Mouse (Mus musculus) limb, embryonic 10.5 days (tissue): ENCODE measurements around the gene Ttc24. TPM values are rescaled to one million over a fixed set of nuclear protein-coding genes. Genes with fewer than 3 reads are reported as not detected.

Experiments
- DNase-seq: peaks from one replicate; pipeline ENCODE4 v3.0.0-alpha.2; 2017; ENCODE audit warnings: low spot score
- H3K27ac ChIP-seq: fragments of 300-500 bp; sonication (generic); 2 replicates; pipeline ENCODE4 v1.5.1; 2016; ENCODE audit warnings: mild to moderate bottlenecking
- H3K27me3 ChIP-seq: fragments of 300-500 bp; sonication (generic); 2 replicates; pipeline ENCODE4 v1.6.1; 2016; ENCODE audit warnings: low read depth, mild to moderate bottlenecking; ENCODE audit not compliant: poor library complexity, severe bottlenecking
- H3K36me3 ChIP-seq: fragments of 300-500 bp; sonication (generic); 2 replicates; pipeline ENCODE4 v1.6.1; 2016; ENCODE audit warnings: mild to moderate bottlenecking, moderate library complexity
- H3K4me1 ChIP-seq: fragments of 300-500 bp; sonication (generic); 2 replicates; pipeline ENCODE4 v1.6.1; 2016
- H3K4me3 ChIP-seq: fragments of 300-500 bp; sonication (generic); 2 replicates; pipeline ENCODE4 v1.5.1; 2016; ENCODE audit warnings: mild to moderate bottlenecking, moderate library complexity
- H3K9me3 ChIP-seq: fragments of 300-500 bp; sonication (generic); replicated peaks from 2 replicates; pipeline ENCODE4 v1.6.1; 2016; ENCODE audit warnings: mild to moderate bottlenecking
- WGBS: fragments of 180-500 bp; shearing (Covaris S2); methylation state at CpG from one replicate; pipeline ENCODE4 v1.1.7; 2016; 5-methylcytosine and 5-hydroxymethylcytosine counted together
- polyA plus RNA-seq: library from polyadenylated mRNA; unstranded; fragments of >200 nt; fragmentation: Nextera tagmentation; extraction: Ambion mirVana; gene quantifications from 2 replicates; pipeline ENCODE4 v1.2.1, GENCODE M21; 2016

Gene Ttc24
- polyA plus RNA-seq, 1 experiment from 2014 or later = not detected

- Histone ChIP-seq H3K36me3 (peaks cover 93% of the 10 kb centered on the region), H3K27ac (no peak overlapping the region), H3K4me3 (no peak overlapping the region), H3K9me3 (no peaks in the 10 kb centered on the region), H3K27me3 (no peaks in the 10 kb centered on the region), H3K4me1 (0 out of 2 replicates have a peak, but pooled peaks cover under 1% of the 10 kb centered on the region)
- no peak for DNase-seq
- 85% methylated on average over 6 of the region's 6 CpGs for WGBS
Observed at GRCm38 (mm10) chr3:88097666-88098065, 19.6 kb upstream of the Ttc24 start.

DNA sequence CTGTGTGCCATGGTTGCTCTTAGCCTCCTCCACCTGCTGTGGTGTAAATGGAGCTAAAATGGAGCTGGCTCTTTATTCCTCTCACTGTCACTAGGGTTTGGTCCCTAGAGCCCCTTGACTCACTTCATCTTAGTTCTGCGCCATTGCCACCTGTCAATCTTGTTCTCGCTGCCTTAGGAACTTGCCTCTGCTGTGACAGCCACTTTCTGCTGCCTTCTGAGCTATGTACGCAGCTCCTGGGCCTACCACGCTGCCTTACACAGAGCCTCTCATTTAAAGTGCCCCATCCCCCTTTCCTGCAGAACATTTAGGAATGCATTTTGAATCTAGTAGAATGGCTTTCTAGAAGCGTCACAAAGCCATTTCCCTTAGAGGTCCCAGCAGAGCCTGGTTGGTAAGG is 16.0 kb upstream of the Ttc24 start:
- Histone ChIP-seq H3K4me3 (no peak overlapping the region), H3K4me1 (no peaks in the 10 kb centered on the region), H3K9me3 (no peaks in the 10 kb centered on the region), H3K27me3 (no peaks in the 10 kb centered on the region), H3K36me3 (peaks cover 97% of the 10 kb centered on the region), H3K27ac (no peak overlapping the region)
- DNase-seq = no peak
- WGBS = 90% methylated on average over 5 of the region's 5 CpGs

- H3K27ac ChIP-seq = no peak overlapping the region
- H3K4me1 ChIP-seq = no peaks in the 10 kb centered on the region
- no peak for DNase-seq
- H3K27me3 ChIP-seq = no peaks in the 10 kb centered on the region
- 96% methylated on average over 6 of the region's 6 CpGs for WGBS
- H3K4me3 ChIP-seq = no peak overlapping the region
- peaks cover 94% of the 10 kb centered on the region for H3K36me3 ChIP-seq
- H3K9me3 ChIP-seq = no peaks in the 10 kb centered on the region
Observed at GRCm38 (mm10) chr3:88090616-88091015, 12.5 kb upstream of the Ttc24 start.

DNA sequence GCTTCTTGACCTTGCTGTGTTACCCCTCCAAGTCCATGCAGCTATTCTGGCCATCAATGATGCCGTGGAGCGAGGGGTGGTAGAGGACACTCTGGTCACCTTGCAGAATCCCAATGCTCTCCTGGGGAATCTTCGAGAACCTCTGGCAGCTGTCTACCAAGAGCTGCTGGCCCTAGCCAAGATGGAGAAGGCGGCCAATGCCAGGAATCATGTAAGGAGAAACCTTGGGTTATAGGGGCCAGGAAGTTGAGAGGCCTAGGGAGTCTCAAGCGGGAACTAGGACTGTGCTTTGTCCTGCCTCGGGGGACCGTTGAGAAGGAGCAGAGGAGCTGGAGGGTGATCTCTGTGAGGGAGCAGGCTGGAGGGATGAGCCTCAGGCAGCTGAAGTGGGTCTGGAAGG is 12.0 kb upstream of the Ttc24 start:
- 92% methylated on average over 7 of the region's 7 CpGs for WGBS
- H3K36me3 ChIP-seq = peaks cover 94% of the 10 kb centered on the region

DNA sequence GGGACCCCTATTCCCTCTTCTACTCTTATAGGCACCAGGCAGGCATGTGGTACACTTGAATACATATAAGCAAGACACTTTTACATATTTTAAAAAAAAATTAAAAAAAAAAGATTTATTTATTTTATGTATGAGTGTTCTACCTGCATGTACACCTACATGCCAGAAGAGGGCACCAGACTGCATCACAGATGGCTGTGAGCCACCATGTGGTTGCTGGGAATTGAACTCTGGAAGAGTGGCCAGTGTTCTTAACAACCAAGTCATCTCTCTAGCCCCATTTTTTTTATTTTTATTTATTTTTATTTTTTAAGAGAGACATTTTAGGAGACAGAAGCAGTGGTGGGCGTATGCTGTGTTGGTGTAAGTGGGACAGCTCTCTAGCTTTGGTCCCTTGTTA is 9.6 kb upstream of the Ttc24 start:
- Histone ChIP-seq H3K4me1 (peaks cover 6% of the 10 kb centered on the region), H3K9me3 (no peaks in the 10 kb centered on the region), H3K36me3 (peaks cover 84% of the 10 kb centered on the region), H3K4me3 (no peak overlapping the region), H3K27me3 (no peaks in the 10 kb centered on the region), H3K27ac (no peak overlapping the region)
- DNase-seq = no peak
- WGBS = 78% methylated on average over 1 of the region's 1 CpGs

More for the DNA sequence above, 12.0 kb upstream of the Ttc24 start:
- H3K9me3 ChIP-seq = no peaks in the 10 kb centered on the region
- no peaks in the 10 kb centered on the region for H3K27me3 ChIP-seq
- H3K4me1 ChIP-seq = no peaks in the 10 kb centered on the region
- no peak overlapping the region for H3K27ac ChIP-seq
- DNase-seq = no peak
- H3K4me3 ChIP-seq = no peak overlapping the region

DNA sequence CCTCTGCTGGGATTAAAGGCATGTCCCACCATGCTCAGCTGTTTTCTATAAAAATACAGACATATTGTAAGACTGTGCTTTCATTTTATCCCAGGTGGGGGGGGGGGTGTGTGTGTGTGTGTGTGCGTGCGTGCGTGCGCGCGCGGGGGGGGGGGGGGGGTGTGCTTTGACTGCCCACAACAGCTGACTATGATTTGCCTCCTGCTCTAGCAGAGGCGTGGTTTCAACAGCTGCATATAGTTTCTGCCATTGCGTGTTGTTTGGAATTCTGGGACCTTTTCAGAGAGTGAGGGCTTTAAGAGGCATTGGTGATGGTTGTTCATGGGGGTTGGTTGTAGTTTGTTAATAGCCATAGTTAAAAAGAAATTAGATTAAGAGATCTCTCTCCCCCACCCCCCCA is 7.4 kb upstream of the Ttc24 start:
- no peaks in the 10 kb centered on the region for H3K9me3 ChIP-seq
- no peaks in the 10 kb centered on the region for H3K27me3 ChIP-seq
- 95% methylated on average over 9 of the region's 9 CpGs for WGBS
- no peak for DNase-seq
- H3K27ac ChIP-seq = no peak overlapping the region
- H3K4me3 ChIP-seq = no peak overlapping the region
- peaks cover 19% of the 10 kb centered on the region for H3K4me1 ChIP-seq
- peaks cover 62% of the 10 kb centered on the region for H3K36me3 ChIP-seq

- 93% methylated on average over 2 of the region's 2 CpGs for WGBS
- Histone ChIP-seq H3K36me3 (peaks cover 47% of the 10 kb centered on the region), H3K9me3 (no peaks in the 10 kb centered on the region), H3K4me3 (no peak overlapping the region), H3K4me1 (peaks cover 19% of the 10 kb centered on the region), H3K27ac (no peak overlapping the region), H3K27me3 (no peaks in the 10 kb centered on the region)
- no peak for DNase-seq
Observed at GRCm38 (mm10) chr3:88084001-88084400, 5.9 kb upstream of the Ttc24 start.

- 34% methylated on average over 4 of the region's 4 CpGs for WGBS
- Histone ChIP-seq H3K4me1 (peaks cover 19% of the 10 kb centered on the region), H3K36me3 (peaks cover 36% of the 10 kb centered on the region), H3K27me3 (no peaks in the 10 kb centered on the region), H3K27ac (0 out of 2 replicates have a peak overlapping the region, but pooled peaks have one; percentile 6), H3K4me3 (peak overlapping the region; percentile 77), H3K9me3 (no peaks in the 10 kb centered on the region)
- DNase-seq = no peak
Observed at GRCm38 (mm10) chr3:88082663-88083062, 4.6 kb upstream of the Ttc24 start.

DNA sequence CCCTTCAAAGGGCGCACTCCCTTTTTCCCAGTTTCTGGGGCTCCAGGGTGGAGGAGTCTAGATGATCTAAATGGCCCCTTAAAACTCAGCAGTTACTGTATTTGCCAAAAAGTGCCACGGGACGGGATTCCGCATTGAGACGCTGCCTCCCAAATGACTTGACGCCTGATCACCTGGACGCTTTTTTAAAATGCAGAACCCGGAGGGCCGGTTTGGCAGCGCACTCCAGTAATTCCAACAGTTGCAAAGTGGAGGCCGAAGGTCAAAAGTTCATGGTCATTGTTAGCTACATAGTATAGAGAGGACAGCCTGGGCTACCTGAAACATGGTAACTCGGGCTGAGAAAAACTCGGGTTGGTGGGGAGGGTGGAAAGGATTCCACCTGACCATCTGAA is 4.1 kb upstream of the Ttc24 start:
- H3K27me3 ChIP-seq = no peaks in the 10 kb centered on the region
- DNase-seq = no peak
- peak overlapping the region; percentile 84 for H3K27ac ChIP-seq
- H3K36me3 ChIP-seq = peaks cover 33% of the 10 kb centered on the region
- WGBS = 3% methylated on average over 13 of the region's 13 CpGs
- peak overlapping the region; percentile 77 for H3K4me3 ChIP-seq
- no peaks in the 10 kb centered on the region for H3K9me3 ChIP-seq
- peaks cover 19% of the 10 kb centered on the region for H3K4me1 ChIP-seq

GRCm38 (mm10) chr3:88081345-88082223 is 3.5 kb upstream of the Ttc24 start, which contains the start of gene Iqgap3:
TSS of gene Iqgap3 (plus strand) at chr3:88081971.
- peaks cover 28% of the 10 kb centered on the region for H3K36me3 ChIP-seq
- WGBS = 19% methylated on average over 33 of the region's 33 CpGs
- H3K27ac ChIP-seq = peak within 1 kb of the TSS; percentile 84
- H3K4me1 ChIP-seq = peaks cover 19% of the 10 kb centered on the region
- H3K27me3 ChIP-seq = no peaks in the 10 kb centered on the region
- H3K9me3 ChIP-seq = no peaks in the 10 kb centered on the region
- H3K4me3 ChIP-seq = peak within 1 kb of the TSS; percentile 77
- DNase-seq = peak; percentile 87

DNA sequence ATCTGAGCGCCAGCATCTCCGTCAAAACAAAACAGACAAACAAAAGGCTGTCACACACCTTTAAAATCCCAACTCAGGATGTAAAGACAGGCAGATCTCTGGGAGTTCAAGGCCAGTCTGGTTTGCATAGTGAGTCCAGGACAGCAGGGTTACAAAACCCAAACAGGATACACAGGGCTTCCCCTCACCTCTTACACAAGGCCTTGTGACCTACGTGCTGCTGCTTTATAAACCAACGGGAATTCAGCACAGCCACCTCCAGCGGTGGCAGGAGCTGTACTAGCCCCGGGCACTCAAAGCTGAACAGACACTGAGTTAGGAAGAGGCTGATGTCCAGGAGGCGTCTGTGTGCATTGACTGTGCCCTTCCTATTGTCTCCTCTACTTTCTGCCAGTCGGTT is 663 bp downstream of the Ttc24 start:
- WGBS = 49% methylated on average over 8 of the region's 8 CpGs
- peaks cover 11% of the 10 kb centered on the region for H3K4me1 ChIP-seq
- no peak overlapping the region for H3K27ac ChIP-seq
- peaks cover 8% of the 10 kb centered on the region; the same call in 1 of the 2 replicates for H3K27me3 ChIP-seq
- no peak overlapping the region for H3K4me3 ChIP-seq
- no peak for DNase-seq
- H3K36me3 ChIP-seq = no peaks in the 10 kb centered on the region
- no peaks in the 10 kb centered on the region for H3K9me3 ChIP-seq

DNA sequence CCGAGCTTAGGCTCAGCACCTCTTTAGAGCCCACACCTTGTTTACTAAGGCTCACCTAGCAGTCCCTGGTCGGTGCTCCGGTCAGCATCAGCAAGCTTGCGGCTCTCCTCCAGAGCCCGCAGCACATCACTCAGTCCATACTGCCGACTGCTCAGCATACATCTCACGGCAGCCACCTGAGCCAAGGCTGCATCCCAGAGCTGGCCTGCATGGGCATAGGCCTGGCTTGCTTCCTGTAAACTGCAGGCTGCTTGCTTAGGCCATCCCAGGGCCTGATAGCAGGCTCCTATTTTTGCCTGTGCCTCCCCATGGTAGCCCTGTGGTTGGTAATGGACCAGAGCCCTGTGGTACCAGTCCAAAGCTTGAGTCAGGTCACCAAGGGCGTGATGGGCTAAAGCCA is 3.3 kb downstream of the Ttc24 start:
- no peaks in the 10 kb centered on the region for H3K36me3 ChIP-seq
- 80% methylated on average over 8 of the region's 8 CpGs for WGBS
- no peaks in the 10 kb centered on the region for H3K4me1 ChIP-seq
- peaks cover 27% of the 10 kb centered on the region for H3K27me3 ChIP-seq
- DNase-seq = no peak
- no peaks in the 10 kb centered on the region for H3K9me3 ChIP-seq
- H3K27ac ChIP-seq = no peak overlapping the region
- H3K4me3 ChIP-seq = no peak overlapping the region

- Histone ChIP-seq H3K4me1 (no peaks in the 10 kb centered on the region), H3K27ac (no peak overlapping the region), H3K4me3 (no peak overlapping the region), H3K27me3 (peaks cover 28% of the 10 kb centered on the region), H3K36me3 (no peaks in the 10 kb centered on the region), H3K9me3 (no peaks in the 10 kb centered on the region)
- DNase-seq = no peak
- WGBS = 68% methylated on average over 2 of the region's 2 CpGs
Observed at GRCm38 (mm10) chr3:88074351-88074750, 3.8 kb downstream of the Ttc24 start.
